Mouse (Mus musculus): ENCODE data around the gene Borcs7.

Gene Borcs7

GRCm38 (mm10) chr19:46689460-46690372 is at the start of gene Borcs7:
Gene Borcs7 (plus strand): TSS chr19:46689906.
- DNase-seq (ENCODE audit: low spot score), result peak; percentile 92

- no peak for DNase-seq (ENCODE audit: low spot score)
These were observed 48.9 kb upstream of the Borcs7 start for GRCm38 (mm10) chr19:46640780-46641179.

- DNase-seq (ENCODE audit: low spot score), result peak; percentile 42
These were observed 48.2 kb upstream of the Borcs7 start for GRCm38 (mm10) chr19:46641420-46642085.

- no peak for DNase-seq (ENCODE audit: low spot score)
These were observed 47.5 kb upstream of the Borcs7 start for GRCm38 (mm10) chr19:46642136-46642753.

GRCm38 (mm10) chr19:46643236-46643635 is 46.5 kb upstream of the Borcs7 start:
- no peak for DNase-seq (ENCODE audit: low spot score)

- DNase-seq (ENCODE audit: low spot score), result no peak
These were observed 45.3 kb upstream of the Borcs7 start for GRCm38 (mm10) chr19:46644343-46644792.

- peak; percentile 23 for DNase-seq (ENCODE audit: low spot score)
These were observed 44.7 kb upstream of the Borcs7 start for GRCm38 (mm10) chr19:46644793-46645602.

- DNase-seq (ENCODE audit: low spot score), result no peak
These were observed 43.6 kb upstream of the Borcs7 start for GRCm38 (mm10) chr19:46646041-46646481.

GRCm38 (mm10) chr19:46647254-46647653 is 42.5 kb upstream of the Borcs7 start:
- no peak for DNase-seq (ENCODE audit: low spot score)

GRCm38 (mm10) chr19:46647850-46648249 is 41.9 kb upstream of the Borcs7 start:
- no peak for DNase-seq (ENCODE audit: low spot score)

- no peak for DNase-seq (ENCODE audit: low spot score)
These were observed 41.1 kb upstream of the Borcs7 start for GRCm38 (mm10) chr19:46648565-46648964.

GRCm38 (mm10) chr19:46653188-46653587 is 36.5 kb upstream of the Borcs7 start:
- no peak for DNase-seq (ENCODE audit: low spot score)

GRCm38 (mm10) chr19:46653616-46654235 is 36.0 kb upstream of the Borcs7 start:
- no peak for DNase-seq (ENCODE audit: low spot score)

- no peak for DNase-seq (ENCODE audit: low spot score)
These were observed 34.1 kb upstream of the Borcs7 start for GRCm38 (mm10) chr19:46655626-46656025.

- DNase-seq (ENCODE audit: low spot score), result no peak
These were observed 33.4 kb upstream of the Borcs7 start for GRCm38 (mm10) chr19:46656151-46656840.

- DNase-seq (ENCODE audit: low spot score), result no peak
These were observed 32.2 kb upstream of the Borcs7 start for GRCm38 (mm10) chr19:46657339-46658020.

GRCm38 (mm10) chr19:46658348-46658747 is 31.4 kb upstream of the Borcs7 start:
- no peak for DNase-seq (ENCODE audit: low spot score)

- DNase-seq (ENCODE audit: low spot score), result no peak
These were observed 30.9 kb upstream of the Borcs7 start for GRCm38 (mm10) chr19:46658851-46659250.

- no peak for DNase-seq (ENCODE audit: low spot score)
These were observed 28.2 kb upstream of the Borcs7 start for GRCm38 (mm10) chr19:46661511-46661910.

GRCm38 (mm10) chr19:46662214-46662613 is 27.5 kb upstream of the Borcs7 start:
- no peak for DNase-seq (ENCODE audit: low spot score)

All from embryo, embryonic 10 days (tissue).